Mouse (Mus musculus) megakaryocyte, adult 5-6 weeks (primary cell): ENCODE data around the gene Prkca. TPM values are rescaled to one million over a fixed set of nuclear protein-coding genes. Genes with fewer than 3 reads are reported as not detected.

Experiments
- ATAC-seq: 2 replicates; pipeline ENCODE4 v1.8.0; 2016; ENCODE audit warnings: mild to moderate bottlenecking, inconsistent platforms; ENCODE audit not compliant: poor library complexity, severe bottlenecking
- total RNA-seq, 2 experiments: library from RNA; stranded (forward) in 1 of 2; stranded (reverse) in 1 of 2; fragments of 153-499, 151-499 nt in 1 of 2; fragments of 221-1000, 200-1000 nt in 1 of 2; gene quantifications; 2 replicates each; pipeline versions ENCODE4 v1.2.3 to v1.2.4; 2015 to 2017

Prkca gene
- total RNA-seq (2015) (6.4 and 6.9 TPM in 2 replicates), total RNA-seq (2017) (1.6 and 4.3 TPM in 2 replicates)

- ATAC-seq: peak; percentile 76
Observed at GRCm38 (mm10) chr11:108343789-108344462, at the start of gene Prkca. Gene Prkca, minus strand, starts transcription at chr11:108343928.

- ATAC-seq: no peak
Observed at GRCm38 (mm10) chr11:108385666-108386024, 41.9 kb upstream of the Prkca start.

- ATAC-seq: no peak
Observed at GRCm38 (mm10) chr11:108384920-108385665, 41.4 kb upstream of the Prkca start.

GRCm38 (mm10) chr11:108382664-108383063 lies 38.9 kb upstream of the Prkca start:
- no peak for ATAC-seq

GRCm38 (mm10) chr11:108378363-108378751 lies 34.6 kb upstream of the Prkca start:
- no peak for ATAC-seq

DNA sequence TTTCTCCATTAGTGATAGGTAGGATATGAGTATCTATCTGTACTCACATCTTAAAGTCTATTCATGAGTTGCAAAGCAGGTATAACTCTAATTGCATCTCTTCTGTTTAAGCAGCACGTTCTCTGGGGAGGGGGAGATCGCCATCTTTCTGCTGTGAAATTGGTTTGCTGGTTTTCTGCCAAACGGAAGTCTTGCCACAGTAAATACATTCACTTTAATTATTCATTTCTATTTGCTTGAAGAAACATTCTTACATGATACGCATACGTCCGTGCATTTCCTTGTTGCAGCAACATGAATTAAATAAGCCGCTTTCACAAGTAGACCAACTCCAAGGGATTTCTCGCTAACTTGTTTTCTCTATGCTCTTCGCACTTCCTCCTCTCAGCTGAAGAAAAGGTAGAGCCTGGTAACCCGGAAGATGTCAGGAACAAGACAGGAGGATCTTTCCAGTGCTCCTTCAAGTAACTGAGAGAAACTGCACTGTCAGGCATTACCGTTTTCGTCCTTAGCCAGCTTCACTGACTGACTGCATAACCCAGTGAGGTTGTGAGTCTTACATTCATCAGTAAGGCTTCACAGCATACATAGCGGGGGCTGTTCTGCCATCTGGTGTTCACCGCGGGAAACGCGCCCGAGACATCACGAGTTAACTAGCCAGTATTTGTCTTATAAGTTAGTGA lies 34.1 kb upstream of the Prkca start:
- ATAC-seq: peak; percentile 92

- no peak for ATAC-seq
Observed at GRCm38 (mm10) chr11:108376815-108377214, 33.1 kb upstream of the Prkca start.

DNA sequence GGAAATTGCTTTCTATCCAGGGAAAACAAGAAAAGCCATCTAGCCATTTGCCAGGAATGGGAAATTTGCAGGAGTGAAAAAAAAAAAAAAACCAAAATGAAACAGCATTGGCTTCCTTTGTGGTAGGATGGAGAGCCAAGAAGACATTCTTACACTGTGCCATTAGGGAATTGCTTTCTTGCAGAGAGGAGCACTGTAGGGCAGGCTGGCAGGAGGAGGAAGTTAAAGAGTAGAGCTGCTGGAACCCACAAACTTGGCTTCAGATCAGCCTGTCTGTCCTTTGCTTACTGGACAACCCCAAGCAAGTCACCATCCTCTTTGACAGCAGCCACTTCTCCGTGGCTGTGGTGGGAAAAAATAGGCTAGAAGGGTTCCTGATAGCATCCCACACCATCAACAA lies 23.3 kb upstream of the Prkca start:
- no peak for ATAC-seq

- no peak for ATAC-seq
Observed at GRCm38 (mm10) chr11:108365600-108365999, 21.9 kb upstream of the Prkca start.

DNA sequence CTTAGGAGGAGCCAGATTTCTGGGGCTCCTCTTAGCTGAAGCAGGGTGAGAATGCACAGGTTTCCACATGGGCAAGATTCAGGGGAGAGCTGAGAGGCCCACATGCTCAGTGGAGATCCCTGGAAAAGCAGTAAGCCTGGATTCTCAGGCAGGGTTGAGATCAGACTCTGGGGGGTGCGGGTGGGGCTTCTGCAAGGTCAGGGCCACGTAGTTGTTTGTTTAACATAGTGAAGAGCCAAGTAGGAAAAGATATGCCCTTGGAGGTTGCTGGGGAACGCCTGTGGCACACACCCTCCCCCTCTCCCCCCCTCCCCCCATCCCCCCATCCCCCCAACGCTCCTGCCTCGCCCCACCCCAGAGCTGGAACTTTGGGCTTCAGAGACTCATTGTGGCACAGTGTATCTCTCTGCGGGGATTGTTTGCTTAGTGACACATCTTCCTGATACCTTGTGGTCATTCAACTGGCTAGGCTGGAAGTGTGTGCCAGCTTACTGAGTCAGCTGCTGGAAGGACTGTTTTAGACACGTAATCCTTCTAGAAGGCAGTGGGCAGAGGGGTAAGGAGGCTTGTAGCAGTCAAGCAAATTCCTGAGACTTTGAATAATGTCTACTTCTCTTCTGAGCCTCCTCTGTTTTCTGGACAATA lies 21.3 kb upstream of the Prkca start:
- no peak for ATAC-seq

- no peak for ATAC-seq
Observed at GRCm38 (mm10) chr11:108363991-108364390, 20.3 kb upstream of the Prkca start.

- ATAC-seq: no peak
Observed at GRCm38 (mm10) chr11:108362965-108363364, 19.2 kb upstream of the Prkca start.

GRCm38 (mm10) chr11:108360983-108361382 lies 17.3 kb upstream of the Prkca start:
- ATAC-seq: no peak

GRCm38 (mm10) chr11:108358911-108359310 lies 15.2 kb upstream of the Prkca start:
- no peak for ATAC-seq

DNA sequence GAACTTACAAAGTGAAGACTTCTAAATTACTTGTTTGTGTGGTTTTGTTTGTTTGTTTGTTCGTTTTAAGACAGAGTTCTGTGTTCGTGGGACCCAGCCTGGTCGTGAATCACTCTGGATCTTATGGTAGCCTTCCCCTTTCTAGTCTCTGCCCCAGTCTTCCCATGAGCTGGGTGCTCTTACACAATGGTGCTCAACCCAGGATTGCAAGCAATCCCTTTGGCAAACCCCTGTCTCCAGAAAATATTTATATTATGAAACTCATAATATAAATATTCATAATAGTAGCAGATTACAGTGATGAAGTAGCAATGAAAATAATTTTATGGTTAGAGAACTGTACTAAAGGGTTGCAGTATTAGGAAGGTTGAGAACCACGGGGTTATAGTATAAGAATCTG lies 12.3 kb upstream of the Prkca start:
- ATAC-seq: no peak

- ATAC-seq: no peak
Observed at GRCm38 (mm10) chr11:108352842-108353388, 9.2 kb upstream of the Prkca start.

DNA sequence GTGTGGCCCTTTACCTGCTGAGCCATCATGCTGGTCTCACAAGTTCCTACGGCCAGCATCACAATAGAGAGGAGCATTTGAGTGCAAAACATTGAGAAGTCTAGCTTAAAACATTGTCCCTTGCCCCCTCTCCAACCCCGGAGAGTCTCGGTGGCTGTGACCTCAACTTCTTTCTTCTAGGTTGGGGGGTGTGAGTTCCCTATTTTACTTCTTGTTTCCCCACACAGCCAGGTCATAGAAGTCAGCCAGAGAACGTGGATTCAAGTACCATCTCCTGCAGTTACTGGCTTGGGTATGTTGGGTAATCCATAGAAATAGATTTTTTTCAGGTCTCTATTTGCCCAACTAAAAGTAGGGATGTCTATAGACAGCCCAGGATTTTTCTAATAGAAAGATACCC lies 7.1 kb upstream of the Prkca start:
- peak; percentile 93 for ATAC-seq

DNA sequence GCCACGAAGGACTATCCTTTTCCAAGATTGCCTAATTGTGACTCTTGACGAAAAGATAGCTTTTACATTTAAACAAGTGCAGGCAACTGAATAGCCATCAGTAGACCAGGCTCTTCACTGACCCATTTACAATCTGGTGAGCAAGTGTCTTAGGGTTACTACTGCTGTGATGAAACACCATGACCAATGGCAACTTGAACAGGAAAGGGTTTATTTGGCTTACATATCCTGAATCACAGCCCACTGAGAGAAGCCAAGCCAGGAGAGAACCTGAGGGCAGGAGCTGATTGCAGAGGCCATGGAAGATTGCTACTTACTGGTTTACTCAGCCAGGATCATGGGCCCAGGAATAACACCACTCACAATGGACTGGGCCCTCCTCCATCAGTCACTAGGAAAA lies 1.6 kb upstream of the Prkca start:
- ATAC-seq: no peak

- no peak for ATAC-seq
Observed at GRCm38 (mm10) chr11:108344759-108345158, 1.0 kb upstream of the Prkca start.

GRCm38 (mm10) chr11:108342781-108343768 lies 653 bp downstream of the Prkca start, which contains the start of gene Apoh:
Gene Apoh, plus strand, starts transcription at chr11:108343354.
- ATAC-seq: peak; percentile 38
